Mouse (Mus musculus): ENCODE data around the gene Stk19.
A peak's percentile ranks its signal among the peaks of the same experiment; 100 is the strongest.

Gene Stk19

DNA sequence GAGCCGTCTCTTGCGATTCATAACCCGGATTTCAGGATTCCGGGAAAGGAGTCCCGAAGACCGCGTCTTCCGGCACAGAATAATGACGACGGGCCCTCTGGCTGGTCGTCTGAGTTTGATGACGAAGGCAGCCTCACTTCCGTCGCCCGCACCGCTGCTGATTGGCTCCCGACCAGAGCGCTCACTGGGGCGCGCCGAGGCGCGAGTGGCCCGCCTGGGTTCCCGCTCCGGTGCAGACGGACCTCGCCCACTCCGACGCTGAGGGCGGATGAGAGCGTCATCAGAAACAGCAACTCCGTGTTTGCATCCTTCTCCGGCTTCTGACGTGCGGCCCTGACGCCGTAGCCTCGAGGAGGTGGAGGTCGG is at the start of gene Stk19, which contains the start of gene Dxo:
Gene Stk19, minus strand, starts transcription at position 90 of the 366 bp plus-strand sequence.
Gene Dxo, plus strand, starts transcription at position 164 of the 366 bp plus-strand sequence.
- peak; percentile 98 for DNase-seq (ENCODE audit: low read depth, low spot score)

DNA sequence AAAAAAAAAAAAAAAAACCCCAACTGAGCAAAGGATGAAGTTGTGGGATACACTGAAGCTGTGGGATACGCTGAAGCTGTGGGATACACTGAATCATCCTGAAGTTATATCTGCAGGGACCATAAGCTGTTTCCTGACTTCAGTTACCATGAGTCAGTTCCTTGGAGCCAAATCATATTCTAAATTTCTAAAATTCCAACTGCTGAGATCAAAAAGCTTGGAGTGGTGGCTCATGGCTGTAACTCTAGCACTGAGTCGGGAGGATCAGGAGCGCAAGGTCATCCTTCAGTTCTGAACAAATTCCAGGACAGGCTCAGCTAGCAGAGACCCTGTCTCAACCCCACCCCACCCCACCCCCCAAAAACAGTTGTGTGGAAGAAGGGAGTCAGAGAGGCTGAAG is 48.9 kb upstream of the Stk19 start:
- DNase-seq (ENCODE audit: low read depth, low spot score) = peak; percentile 82

DNA sequence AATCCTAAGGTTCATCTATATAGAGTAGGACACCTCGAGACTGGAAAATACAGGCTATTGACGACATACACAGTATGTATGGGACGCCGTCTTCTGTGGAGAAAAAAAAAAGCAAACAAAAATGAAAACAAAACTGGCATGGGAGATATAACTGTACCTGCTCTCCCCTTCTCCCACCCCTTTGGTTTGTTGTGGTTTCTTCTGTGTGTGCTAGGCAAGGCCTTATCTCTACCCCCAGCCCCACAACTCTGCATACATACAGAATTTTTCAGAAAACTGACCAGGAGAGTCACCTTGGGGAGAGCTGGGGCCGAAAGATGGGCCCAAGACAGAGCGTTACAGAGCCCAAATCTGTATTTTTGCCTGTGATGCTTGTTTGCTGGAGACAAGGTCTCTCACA is 48.0 kb upstream of the Stk19 start:
- no peak for DNase-seq (ENCODE audit: low read depth, low spot score)

DNA sequence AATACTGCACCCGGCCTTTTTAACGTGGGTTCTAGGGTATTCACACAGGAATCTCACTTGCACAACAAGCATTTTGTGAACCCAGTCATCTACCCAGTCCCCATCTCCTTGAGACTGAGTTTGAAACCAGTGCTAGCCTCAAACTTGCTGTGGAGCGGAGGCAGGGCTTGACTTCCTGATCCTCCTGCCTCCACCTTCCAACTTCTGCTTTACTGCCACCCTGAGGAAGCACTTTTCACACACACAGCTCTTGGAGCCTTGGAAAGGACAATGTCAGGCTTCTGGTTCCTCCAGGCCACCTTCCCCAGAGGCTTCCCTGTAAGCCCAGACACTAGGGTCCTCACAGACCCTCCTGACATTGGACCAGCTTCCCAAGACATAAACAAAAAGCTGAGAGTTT is 46.6 kb upstream of the Stk19 start:
- DNase-seq (ENCODE audit: low read depth, low spot score) = peak; percentile 48

DNA sequence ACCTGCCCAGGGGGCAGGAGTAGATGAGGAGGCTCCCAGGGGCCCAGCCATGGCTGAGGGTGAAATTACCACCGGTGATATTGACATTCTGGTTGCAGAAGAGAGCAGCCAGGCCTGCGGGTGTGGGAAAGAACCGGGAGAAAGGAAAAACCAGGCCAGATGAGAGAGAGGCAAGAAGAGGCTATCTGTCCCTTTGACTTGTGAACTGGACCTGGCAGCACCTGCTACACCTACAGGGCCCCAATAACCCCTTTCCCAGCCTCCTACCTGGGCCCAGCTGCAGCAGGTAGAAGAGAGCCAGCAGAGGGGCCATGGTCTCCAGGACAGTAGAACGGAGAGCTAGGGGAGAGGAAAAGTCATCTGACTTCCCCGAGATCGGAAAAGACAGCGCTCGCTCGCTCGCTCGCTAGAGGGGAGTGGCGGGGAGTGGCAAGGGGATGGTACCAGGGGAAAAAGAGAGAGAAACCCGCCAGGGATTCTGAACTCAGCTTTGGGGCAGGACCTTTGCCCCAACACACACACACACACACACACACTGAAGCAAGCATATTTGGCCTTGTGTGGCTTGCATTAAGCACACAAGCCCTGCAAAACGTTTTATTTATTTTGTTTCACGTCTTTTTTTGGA is 45.1 kb upstream of the Stk19 start, which contains the start of gene Gm20547:
Gene Gm20547, minus strand, starts transcription at position 360 of the 628 bp plus-strand sequence.
- DNase-seq (ENCODE audit: low read depth, low spot score) = no peak

DNA sequence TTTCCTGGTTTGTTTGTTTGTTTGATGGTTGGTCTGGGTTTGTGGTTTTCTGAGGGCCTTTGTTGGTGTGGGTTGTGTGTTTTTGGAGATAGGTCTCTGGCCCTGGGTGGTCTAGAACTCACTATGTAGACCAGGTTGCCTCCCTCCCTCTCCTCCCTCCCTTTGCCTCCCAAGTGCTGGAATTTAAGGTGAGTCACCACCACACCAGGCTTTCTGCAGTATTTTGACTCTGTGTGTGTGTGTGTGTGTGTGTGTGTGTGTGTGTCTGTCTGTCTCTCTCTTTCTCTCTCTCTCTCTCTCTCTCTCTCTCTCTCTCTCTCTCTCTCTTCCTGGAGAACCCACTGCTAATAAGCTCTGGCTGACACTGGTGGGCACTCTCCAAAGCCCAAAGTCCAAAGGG is 44.4 kb upstream of the Stk19 start:
- peak; percentile 67 for DNase-seq (ENCODE audit: low read depth, low spot score)

DNA sequence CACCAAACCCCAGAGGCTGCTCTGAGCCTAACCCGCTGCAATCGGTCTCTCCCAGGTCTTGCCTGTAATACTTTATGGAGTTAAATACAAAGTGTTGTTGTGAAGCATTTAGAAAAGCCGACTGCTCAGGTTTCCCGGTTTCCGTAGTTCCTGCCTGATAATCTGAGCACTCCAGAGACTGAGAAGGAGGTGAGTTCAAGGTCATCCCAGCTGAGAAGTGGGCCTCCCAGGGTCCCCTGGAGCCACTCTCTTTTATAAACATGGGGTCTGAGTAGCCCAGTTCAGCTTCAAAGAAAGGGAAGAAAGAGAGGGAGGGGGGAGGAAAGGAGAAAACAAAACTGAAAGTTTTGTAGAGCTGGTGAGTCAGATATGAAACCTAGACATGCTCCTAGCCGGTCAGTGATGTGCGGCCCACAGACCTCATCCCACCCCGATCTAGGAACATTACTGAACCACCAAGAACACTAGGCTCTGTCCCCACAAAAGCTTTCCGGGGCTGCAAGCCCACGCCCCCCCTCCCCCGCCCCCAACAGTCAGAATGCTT is 42.7 kb upstream of the Stk19 start, which contains the start of gene Zbtb12:
Gene Zbtb12, plus strand, starts transcription at position 148 of the 544 bp plus-strand sequence.
- peak; percentile 33 for DNase-seq (ENCODE audit: low read depth, low spot score)

DNA sequence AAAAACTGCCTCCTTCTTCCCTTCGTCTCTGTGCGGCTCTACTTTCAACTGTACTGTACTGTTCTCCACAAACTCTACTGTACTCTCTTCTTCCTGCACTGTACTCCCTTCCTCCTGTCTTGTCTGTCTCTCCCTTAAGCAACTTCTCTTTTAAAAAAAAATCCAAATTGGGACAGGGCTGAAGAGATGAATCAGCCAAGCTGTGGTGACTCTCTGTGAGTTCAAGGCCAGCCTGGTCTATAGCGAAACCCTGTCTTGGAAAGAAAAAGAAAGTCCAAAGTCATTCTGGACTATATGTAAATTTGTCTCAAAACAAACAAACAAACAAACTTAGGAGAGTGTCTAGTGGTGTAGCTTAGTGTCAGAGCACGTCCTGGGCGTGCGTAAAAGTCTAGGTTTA is 37.6 kb upstream of the Stk19 start:
- DNase-seq (ENCODE audit: low read depth, low spot score) = no peak

DNA sequence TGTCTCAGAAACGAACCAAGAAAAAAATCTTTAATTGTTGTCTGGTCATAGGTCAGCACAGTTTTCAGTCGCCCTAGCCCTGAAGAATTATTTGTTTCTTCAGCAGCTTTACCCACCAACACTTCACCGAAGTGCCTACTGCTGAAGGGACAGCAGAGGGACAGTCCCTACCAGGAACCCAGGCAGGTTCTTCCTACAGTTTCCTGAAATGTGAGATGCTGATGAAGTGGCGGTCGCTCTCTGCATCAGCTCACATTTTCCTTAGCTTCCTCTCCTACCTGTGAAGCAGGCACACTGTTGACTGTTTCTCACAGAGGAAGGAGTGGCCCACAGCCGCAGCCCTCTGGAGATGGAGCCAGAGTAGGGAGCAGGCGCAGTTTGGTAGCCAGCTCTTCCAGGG is 29.2 kb upstream of the Stk19 start:
- no peak for DNase-seq (ENCODE audit: low read depth, low spot score)

DNA sequence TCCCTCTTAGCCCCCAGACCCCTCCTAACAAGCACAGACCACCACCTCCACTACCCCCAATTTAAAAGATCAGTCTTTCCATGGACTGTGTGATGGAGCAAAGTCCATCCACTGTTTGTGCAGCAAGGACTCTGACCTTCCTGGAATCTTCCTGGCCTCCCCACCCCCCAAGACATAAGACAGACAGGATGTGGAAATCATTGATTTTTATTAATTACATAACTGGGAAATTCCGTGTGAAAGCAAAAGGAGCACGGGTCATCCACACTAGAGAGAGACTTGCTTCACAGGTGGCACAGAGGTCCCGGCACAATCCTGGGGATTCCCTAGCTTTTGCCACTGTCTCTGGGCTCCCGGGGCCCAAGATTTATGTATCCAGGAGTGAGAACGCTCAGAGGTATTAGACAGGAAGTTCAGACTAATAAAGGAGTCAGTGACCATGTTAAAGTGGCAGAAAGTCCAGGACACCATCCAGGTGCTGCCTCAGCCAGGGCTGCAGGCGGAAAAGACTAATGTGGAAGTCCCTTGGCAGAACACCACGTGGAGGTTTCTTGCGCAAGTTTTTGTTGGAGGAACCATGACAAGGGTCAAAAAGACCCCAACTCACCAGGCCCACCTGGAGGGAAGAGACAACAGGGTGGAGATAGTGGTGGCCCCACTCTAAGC is 25.8 kb upstream of the Stk19 start, which contains the start of gene Cfb:
Gene Cfb, minus strand, starts transcription at position 103 of the 666 bp plus-strand sequence.
- no peak for DNase-seq (ENCODE audit: low read depth, low spot score)

DNA sequence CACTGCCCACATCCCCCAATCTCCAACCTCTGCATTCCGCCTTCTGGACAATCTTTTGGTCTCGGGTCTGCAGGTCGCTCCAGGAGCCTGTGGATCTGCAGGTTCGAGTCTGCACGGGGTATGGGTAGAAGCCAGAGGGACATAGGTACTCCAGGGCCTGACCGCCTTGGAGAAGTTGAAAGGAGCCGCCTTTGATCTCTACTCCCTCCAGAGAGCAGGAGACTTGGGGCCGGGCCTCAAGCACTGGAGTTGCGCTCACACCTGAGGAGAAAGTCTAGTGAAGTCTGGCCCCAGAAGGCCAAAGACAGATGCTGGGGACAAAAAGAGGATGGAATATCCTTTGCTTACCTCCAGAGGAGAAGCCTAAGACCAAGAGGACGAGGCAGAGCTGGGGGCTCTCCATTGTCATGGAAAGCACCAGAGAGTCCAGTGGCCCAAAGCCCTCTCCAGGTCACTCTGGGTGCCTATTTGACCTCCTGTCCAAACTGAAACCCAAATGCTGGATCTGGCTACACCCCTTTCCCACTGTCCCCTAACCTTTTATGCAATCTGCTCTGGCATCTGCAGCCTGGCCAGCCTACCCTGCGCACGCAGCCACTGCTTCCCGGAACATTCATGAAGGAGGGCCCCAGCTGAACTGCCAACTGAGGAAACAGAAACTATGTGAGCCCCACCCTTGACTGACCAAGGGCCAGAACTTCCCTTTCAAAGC is 25.1 kb upstream of the Stk19 start:
- DNase-seq (ENCODE audit: low read depth, low spot score) = no peak

DNA sequence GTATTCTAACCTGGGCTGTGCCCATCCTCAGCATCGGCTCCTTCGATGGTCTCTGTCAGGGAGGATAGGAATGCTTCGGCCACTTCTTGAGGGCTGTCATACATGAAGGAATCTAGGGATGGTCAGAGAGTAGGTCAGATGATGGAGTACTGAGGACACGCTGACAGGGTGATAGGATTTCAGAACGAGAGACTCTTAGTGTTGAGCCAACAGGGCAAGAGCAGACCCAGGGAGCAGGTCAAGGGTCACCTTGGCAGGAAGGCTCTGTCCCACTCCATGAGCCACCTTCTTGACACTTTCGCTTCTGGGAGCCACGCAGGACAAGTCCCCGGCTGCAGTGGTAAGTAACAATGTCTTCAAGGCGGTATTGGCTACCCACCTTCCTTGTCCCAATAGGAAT is 23.8 kb upstream of the Stk19 start:
- no peak for DNase-seq (ENCODE audit: low read depth, low spot score)

DNA sequence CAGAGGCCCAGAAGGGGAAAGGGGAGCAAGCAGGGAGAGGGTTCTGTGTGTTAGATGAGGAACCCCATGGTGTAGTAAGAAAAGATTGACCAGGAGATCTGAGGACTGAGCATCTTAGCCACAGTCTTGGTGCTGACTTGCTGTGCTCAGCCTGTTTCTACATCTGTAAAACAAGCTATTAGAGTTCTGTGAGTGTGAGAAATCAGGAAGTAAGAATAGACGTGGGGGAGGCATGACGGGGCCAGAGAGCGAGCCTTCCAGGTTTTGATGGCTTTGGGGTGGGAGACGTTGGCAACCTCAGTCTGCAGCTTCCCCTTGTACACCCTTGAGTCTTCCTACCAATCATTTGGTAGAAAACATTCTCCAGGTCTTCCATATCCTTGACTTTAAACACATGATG is 21.9 kb upstream of the Stk19 start:
- no peak for DNase-seq (ENCODE audit: low read depth, low spot score)

DNA sequence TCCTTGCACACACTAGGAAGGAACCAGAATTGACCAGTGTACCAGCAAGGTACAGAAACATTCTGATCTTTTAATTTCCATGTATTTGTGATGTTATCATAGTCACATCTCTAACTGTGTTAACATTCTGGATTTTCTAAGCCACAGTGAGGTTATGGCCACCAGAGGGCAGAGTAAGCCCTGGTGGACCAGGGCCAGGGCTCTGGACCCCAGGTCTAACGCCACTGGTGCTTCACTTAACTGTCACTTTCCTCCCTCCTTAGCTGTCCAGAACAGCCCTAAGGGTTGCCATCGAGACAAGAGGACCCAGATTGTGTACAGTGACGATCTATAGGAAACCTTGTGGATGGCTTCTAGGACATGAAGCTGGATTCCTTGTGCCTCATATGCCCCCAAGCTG is 19.1 kb upstream of the Stk19 start:
- DNase-seq (ENCODE audit: low read depth, low spot score) = peak; percentile 73

DNA sequence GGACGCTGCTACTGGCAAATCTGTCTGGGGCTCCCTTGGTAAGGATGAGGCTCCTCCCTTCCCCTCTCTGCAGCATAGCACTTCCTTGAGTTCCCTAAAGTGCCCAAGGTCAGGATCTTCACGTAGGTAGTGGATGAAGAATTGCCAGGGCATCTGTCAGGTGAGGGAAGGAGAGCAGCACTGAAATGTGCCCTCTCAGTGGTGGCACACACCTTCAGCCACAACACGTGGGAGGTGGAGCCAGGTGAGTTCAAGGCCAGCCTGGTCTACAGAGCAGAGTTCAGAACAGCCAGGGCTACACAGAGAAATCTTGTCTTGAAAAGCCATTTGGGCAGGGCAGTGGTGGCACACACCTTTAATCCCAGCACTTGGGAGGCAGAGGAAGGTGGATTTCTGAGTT is 18.0 kb upstream of the Stk19 start:
- DNase-seq (ENCODE audit: low read depth, low spot score) = no peak

DNA sequence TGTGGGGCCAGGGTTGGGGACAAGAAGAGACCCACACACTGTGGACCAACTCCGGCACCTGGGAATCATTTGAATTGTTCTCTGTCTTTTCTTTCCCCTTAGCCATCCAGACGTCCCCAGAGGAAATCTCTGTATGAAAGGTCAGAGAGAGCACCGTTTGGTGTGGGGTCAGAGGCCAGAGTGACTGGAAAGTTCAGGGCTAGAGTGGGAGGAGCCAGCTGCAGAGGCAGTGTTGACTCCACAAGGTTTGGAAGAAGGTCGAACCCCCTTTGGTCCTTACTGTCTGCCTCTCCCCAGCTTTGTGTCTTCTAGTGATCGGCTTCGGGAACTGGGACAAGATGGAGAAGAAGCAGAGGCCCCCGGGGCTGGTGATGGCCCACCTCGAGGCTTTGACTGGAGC is 16.8 kb upstream of the Stk19 start:
- no peak for DNase-seq (ENCODE audit: low read depth, low spot score)

DNA sequence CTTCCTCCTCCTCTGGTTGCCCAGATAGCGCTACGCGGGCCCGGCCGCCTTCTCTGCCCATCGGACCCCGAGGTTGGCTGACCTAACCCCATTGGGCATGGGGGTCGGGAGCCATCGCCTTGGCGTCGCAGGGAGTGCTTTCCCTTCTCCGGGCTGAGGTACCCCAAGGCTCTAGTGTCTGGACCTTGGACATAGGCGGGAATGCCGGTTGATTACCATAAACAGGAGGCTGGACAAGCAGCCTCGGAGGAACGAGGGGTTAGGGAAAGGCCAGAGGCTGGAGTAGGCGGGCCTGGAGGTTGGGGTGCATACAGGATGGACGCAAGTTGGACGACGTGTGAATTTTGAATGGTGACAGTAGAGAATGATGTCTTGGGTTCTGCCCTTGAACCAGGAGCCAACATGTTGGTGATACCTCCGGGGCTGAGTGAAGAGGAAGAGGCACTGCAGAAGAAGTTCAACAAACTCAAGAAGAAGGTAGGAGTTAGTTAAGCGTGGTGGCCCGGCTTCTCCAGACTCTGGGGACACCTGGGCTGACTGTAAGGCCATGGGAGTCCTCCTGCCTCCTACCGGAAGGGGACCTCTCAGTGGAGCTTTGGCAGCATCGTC is 13.9 kb upstream of the Stk19 start:
- peak; percentile 41 for DNase-seq (ENCODE audit: low read depth, low spot score)

DNA sequence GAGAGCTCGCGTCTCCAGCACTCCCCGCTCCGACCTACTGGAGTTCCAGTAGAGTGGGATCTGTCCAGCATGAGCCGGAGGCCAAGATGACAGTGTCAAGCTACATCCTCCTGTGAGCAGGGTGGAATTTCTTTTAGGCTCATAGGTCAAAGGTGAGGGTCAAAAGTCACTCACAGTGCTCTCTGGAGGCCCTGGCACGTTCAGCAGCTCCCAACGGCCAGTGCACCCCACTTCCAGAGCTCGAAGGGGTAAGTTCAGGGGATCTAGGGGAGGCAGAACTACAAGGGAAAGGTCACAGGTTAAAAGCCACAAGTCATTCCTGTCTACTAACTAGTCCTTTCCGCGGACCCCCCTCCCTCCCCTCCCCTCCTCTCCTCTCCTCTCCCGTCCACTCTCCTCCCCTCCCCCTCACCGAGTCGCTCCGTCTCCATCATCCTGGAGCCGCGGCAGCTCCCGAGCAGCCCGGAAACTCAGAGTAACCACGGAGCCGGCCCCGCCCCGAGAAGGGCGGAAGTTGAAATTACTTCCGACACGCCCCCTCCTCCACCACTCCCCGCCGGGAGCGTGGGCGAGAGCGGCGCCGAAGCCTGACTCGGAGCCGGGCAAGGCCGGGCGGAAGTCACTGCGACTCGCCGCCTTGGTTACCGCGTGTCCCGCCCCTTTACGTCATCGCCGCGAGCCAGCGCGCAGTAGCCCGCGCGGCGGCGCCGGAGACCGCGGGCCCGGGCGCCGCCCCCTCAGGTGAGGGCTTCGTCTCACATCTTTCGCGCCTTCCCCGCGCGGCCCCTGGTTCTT is 13.2 kb upstream of the Stk19 start, which contains the start of the genes Skiv2l and Nelfe:
Gene Skiv2l, minus strand, starts transcription at position 489 of the 795 bp plus-strand sequence.
Gene Nelfe, plus strand, starts transcription at position 670 of the 795 bp plus-strand sequence.
- peak; percentile 98 for DNase-seq (ENCODE audit: low read depth, low spot score)

DNA sequence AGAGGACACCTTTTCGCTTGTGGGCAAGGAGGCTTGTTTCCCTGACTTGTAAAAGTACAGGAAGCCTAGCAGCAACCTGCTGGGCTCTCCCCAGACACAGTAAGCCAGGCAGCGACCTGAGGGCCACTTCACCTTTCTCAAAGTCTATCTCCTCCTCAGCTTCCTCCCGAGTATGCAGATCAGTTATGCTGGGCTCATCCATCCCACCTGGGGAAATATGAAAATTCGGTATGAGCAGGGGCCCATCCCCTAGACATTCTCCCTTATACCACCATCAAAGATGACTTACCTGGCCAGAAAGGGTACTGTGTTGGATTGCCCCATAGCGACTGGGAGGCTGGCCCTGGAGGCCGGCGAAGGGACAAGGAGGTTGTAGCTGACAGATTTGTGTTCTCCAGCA is 10.9 kb upstream of the Stk19 start:
- no peak for DNase-seq (ENCODE audit: low read depth, low spot score)

DNA sequence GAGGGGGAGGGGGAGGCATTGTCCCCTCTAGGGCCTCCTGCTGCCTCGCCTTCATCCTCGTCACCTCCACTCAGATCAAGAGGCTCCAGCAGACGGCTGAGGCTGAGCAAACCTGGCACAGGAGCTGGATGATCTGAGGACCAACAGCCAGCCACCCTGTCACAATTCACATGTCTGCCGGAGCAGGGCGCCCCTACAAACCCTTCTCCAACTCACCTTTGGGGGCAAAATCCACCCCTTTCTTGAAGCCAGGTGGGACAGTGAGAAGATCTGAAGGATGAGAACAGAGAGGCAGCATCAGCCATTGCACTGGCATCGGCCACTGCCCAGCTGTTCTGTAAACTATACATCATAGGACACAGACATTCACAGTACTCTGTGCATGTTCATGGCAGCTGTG is 10.4 kb upstream of the Stk19 start:
- DNase-seq (ENCODE audit: low read depth, low spot score) = no peak

DNA sequence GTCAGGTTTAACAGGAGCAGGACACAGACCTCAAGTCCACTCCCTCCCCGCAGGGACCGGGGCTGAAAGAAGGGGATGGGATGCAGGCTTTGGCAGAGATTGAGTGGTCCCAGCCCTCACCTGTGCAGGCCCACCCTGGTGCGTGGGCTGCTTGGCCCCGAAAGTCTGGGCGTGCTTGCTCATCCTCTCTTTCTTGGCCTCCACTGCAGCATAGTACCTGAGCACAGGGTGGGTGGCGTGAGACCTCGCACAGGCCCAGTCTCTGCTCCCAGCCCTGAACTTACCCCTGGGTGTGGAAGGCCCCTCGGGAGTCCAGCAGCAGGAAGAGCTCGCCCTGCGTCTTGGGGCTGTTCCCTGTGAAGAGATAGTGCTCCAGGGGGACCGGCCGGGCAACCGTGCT is 8.1 kb upstream of the Stk19 start:
- no peak for DNase-seq (ENCODE audit: low read depth, low spot score)

All from 3T3-L1 (cell line).